ENCODE assay signal across 8 mouse cellular contexts in the genomic region with DNA sequence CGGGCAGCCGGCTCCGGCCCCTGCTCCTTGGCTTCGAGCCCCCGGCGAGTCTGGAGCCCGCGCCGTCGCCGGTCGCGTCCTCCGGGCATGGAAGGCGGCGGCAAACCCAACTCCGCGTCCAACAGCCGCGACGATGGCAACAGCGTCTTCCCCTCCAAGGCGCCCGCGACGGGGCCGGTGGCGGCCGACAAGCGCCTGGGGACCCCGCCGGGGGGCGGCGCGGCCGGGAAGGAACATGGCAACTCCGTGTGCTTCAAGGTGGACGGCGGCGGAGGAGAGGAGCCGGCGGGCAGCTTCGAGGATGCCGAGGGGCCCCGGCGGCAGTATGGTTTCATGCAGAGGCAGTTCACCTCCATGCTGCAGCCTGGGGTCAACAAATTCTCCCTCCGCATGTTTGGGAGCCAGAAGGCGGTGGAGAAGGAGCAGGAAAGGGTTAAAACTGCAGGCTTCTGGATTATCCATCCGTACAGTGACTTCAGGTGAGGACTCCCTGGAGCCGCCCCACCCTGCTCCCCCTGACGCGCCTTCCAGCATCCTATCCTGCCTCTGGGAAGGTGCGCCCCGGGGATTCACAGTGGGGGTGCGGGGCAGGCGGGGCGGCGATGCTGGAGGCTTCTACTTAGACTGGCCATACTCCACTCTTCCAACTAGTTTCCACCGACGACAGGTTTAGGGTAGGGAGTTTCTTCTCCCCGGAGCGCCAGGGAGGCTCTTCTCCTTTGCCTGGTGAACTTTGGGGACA. TPM values are rescaled to one million over a fixed set of nuclear protein-coding genes. Genes with fewer than 3 reads are reported as not detected.
DNase-seq lines count a peak whose midpoint lies in the region; ATAC-seq and TF ChIP-seq lines count a peak whose summit lies in the region.

No protein-coding gene starts in this region.

- H3K4me2 ChIP-seq in forebrain, embryonic 13.5 days, result peak overlapping the region; percentile 90
- peak overlapping the region; percentile 93 for H3K4me2 ChIP-seq in neural tube, embryonic 11.5 days (ENCODE audit: low read depth)

- WGBS in cerebellum, adult 2 months, result 2% methylated on average over 59 of the region's 62 CpGs
- WGBS in forebrain, embryonic 13.5 days, result under 1% methylated on average over 43 of the region's 62 CpGs
- WGBS in neural tube, embryonic 11.5 days, result 1% methylated on average over 48 of the region's 62 CpGs

- peak overlapping the region; percentile 64 for H3K4me3 ChIP-seq in cerebellum, adult 2 months (replicated peaks; ENCODE audit: insufficient read depth, low read depth, low read length)
- peak overlapping the region; percentile 70 for H3K4me3 ChIP-seq in forebrain, embryonic 13.5 days
- H3K4me3 ChIP-seq in neural tube, embryonic 11.5 days (ENCODE audit: low read depth, low read length), result peak overlapping the region; percentile 51

- no peaks in the 10 kb centered on the region for H3K27me3 ChIP-seq in cerebellum, adult 2 months (ENCODE audit: control insufficient read depth, insufficient read depth, low read length)
- peaks cover 24% of the 10 kb centered on the region for H3K27me3 ChIP-seq in forebrain, embryonic 13.5 days
- H3K27me3 ChIP-seq in neural tube, embryonic 11.5 days (ENCODE audit: control insufficient read depth, insufficient read depth, low read length), result peaks cover 17% of the 10 kb centered on the region

- no peaks in the 10 kb centered on the region for H3K4me1 ChIP-seq in cerebellum, adult 2 months (ENCODE audit: control insufficient read depth, insufficient read depth, low read length)
- H3K4me1 ChIP-seq in forebrain, embryonic 13.5 days, result peaks cover 16% of the 10 kb centered on the region
- H3K4me1 ChIP-seq in neural tube, embryonic 11.5 days (ENCODE audit: control insufficient read depth, insufficient read depth, low read length), result no peaks in the 10 kb centered on the region

- H3K9ac ChIP-seq in forebrain, embryonic 13.5 days, result peak overlapping the region; percentile 64
- peak overlapping the region; percentile 59 for H3K9ac ChIP-seq in neural tube, embryonic 11.5 days (ENCODE audit: low read length)

- TF ChIP-seq CTCF in cerebellum, adult 2 months (IDR thresholded peaks at IDR 0.05; ENCODE audit: borderline replicate concordance, insufficient read depth, low read depth, low read length), result no peak

- ATAC-seq in forebrain, embryonic 13.5 days, result peak; percentile 84
- ATAC-seq in neural tube, embryonic 11.5 days (ENCODE audit: insufficient read depth, low FRiP score, low TSS enrichment), result peak; percentile 73

- peak overlapping the region; percentile 52; the same call in 1 of the 2 replicates for H3K27ac ChIP-seq in cerebellum, adult 2 months (ENCODE audit: insufficient read depth, low read length)
- H3K27ac ChIP-seq in forebrain, embryonic 13.5 days, result no peak overlapping the region
- H3K27ac ChIP-seq in neural tube, embryonic 11.5 days (ENCODE audit: low read depth, low read length), result no peak overlapping the region

- no peak for TF ChIP-seq POLR2A in cerebellum, adult 2 months (IDR thresholded peaks at IDR 0.05; ENCODE audit: borderline replicate concordance, insufficient read depth, low read length)

- peak; percentile 28 to 45 for DNase-seq in layer of hippocampus, postnatal 10 days (ENCODE audit: low spot score in 2 of 2)
- no peak for DNase-seq in layer of hippocampus, adult 9-11 months
- DNase-seq in cerebellum, adult 2 months, result peak in 1 of 2 experiments; percentile 59
- DNase-seq in left cerebral cortex, adult 8-10 months (ENCODE audit: low spot score in 2 of 2), result peak; percentile 27 to 28
- no peak for DNase-seq in neural tube, embryonic 11.5 days (ENCODE audit: low spot score)
- DNase-seq in spleen, postnatal 14 days (ENCODE audit: low spot score in 2 of 2), result no peak
- no peak for DNase-seq in adipocyte (ENCODE audit: low spot score)

- no peaks in the 10 kb centered on the region for H3K36me3 ChIP-seq in forebrain, embryonic 13.5 days (ENCODE audit: poor library complexity, severe bottlenecking)
- no peaks in the 10 kb centered on the region for H3K36me3 ChIP-seq in neural tube, embryonic 11.5 days (ENCODE audit: control insufficient read depth, insufficient read depth, low read length)

- no peaks in the 10 kb centered on the region for H3K9me3 ChIP-seq in forebrain, embryonic 13.5 days (replicated peaks)
- no peaks in the 10 kb centered on the region for H3K9me3 ChIP-seq in neural tube, embryonic 11.5 days (ENCODE audit: control insufficient read depth, low read length)

RNA-seq across cellular contexts. Expression of a gene that starts 0.7 kb away (rescaled TPM):
- total RNA-seq in layer of hippocampus, postnatal 10 days (2021), result 10 to 100 TPM; 36.5 to 39.6 TPM
- 15.9 and 17.3 TPM in 2 replicates for polyA plus RNA-seq in cerebellum, adult 2 months (2012; rRNA removed)
- polyA plus RNA-seq in forebrain, embryonic 13.5 days (2015; fragmentation: Nextera tagmentation; extraction: Ambion mirVana), result 0.14 and 0.24 TPM in 2 replicates
- 10 to 100 TPM; 29.7 to 36.3 (median 33.2) TPM for total RNA-seq in left cerebral cortex, adult 8-10 months (2022)
- polyA plus RNA-seq in neural tube, embryonic 11.5 days (2014; fragmentation: Nextera tagmentation; extraction: Ambion mirVana), result 0.09 TPM in 2 replicates

Comparison
In these comparisons a context has a peak if more than half of its experiments do, and no peak if none do; other contexts are left out.
1. DNase-seq: peak in layer of hippocampus, postnatal 10 days (2 of 2) and left cerebral cortex, adult 8-10 months (2 of 2); none in layer of hippocampus, adult 9-11 months (single experiment), neural tube, embryonic 11.5 days (single experiment), spleen, postnatal 14 days (0 of 2) and adipocyte (single experiment).
2. RNA of a gene that starts 0.7 kb away (polyA plus RNA-seq): 15.9 to 17.3 TPM in cerebellum, adult 2 months; 0.14 to 0.24 TPM in forebrain, embryonic 13.5 days and 0.09 TPM in neural tube, embryonic 11.5 days; every median in the first group is over 10 times any median in the second.
3. Peak in every context shown above with its lines, with median percentiles within 50 percentile points of each other: H3K4me3 ChIP-seq.